Mouse (Mus musculus) testis, adult 2 months (tissue): ENCODE data around the gene Arpc5l.

Experiments
- CTCF ChIP-seq: fragments of 200-500 bp; IDR thresholded peaks from 2 replicates; pipeline ENCODE4 v1.5.1; 2012; ENCODE audit warnings: low read depth, mild to moderate bottlenecking, inconsistent platforms, low read length, moderate library complexity; ENCODE audit not compliant: control insufficient read depth, insufficient read depth, insufficient replicate concordance
- POLR2A ChIP-seq: fragments of 200-500 bp; IDR thresholded peaks from 2 replicates; pipeline ENCODE4 v1.6.1; 2012; ENCODE audit warnings: low read depth, mild to moderate bottlenecking, inconsistent platforms, low read length, moderate library complexity; ENCODE audit not compliant: control insufficient read depth

GRCm38 (mm10) chr2:39048515-39048914 is 43.4 kb downstream of the Arpc5l start:
- TF ChIP-seq CTCF (no peak), POLR2A (no peak)
